8 mouse cellular contexts compared by ENCODE assay signal in the genomic region with DNA sequence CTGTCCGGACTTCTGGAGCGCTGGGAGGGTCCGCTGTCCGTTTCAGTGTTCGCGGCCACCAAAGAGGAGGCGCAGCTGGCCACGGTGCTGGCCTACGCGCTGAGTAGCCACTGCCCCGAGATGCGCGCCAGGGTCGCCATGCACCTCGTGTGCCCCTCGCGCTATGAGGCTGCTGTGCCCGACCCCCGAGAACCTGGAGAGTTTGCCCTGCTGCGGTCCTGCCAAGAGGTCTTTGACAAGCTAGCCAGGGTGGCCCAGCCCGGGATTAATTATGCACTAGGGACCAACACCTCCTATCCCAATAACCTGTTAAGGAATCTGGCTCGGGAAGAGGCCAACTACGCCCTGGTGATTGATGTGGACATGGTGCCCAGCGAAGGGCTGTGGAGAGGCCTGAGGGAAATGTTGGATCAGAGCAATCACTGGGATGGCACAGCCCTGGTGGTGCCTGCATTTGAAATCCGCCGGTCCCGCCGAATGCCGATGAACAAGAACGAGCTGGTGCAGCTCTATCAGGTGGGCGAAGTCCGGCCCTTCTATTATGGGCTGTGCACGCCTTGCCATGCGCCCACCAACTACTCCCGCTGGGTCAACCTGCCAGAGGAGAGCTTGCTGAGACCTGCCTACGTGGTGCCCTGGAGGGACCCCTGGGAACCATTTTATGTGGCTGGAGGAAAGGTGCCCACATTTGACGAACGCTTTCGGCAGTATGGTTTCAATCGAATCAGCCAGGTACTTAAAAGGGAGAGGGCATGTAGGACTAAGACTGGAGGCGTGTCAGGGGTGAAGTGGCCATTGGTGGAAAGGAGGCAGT. TPM values are rescaled to one million over a fixed set of nuclear protein-coding genes. Genes with fewer than 3 reads are reported as not detected.
A peak's percentile ranks its signal among the peaks of the same experiment; 100 is the strongest.
DNase-seq lines count a peak whose midpoint lies in the region; ATAC-seq and TF ChIP-seq lines count a peak whose summit lies in the region.

No protein-coding gene starts in this region.

- no peak for DNase-seq in lung, adult 2 months
- no peak for DNase-seq in lung, postnatal 4 days
- DNase-seq in limb, embryonic 11.5 days (ENCODE audit: low spot score) = no peak
- DNase-seq in layer of hippocampus, adult 11-12 months (ENCODE audit: low spot score) = no peak
- DNase-seq in layer of hippocampus, adult 9-11 months = no peak

- peak overlapping the region; percentile 99 for H3K4me3 ChIP-seq in lung, adult 2 months (replicated peaks; ENCODE audit: extremely low read depth, low read depth, low read length)
- H3K4me3 ChIP-seq in cortical plate, adult 2 months (ENCODE audit: insufficient read depth, low read length) = peak overlapping the region; percentile 65
- H3K4me3 ChIP-seq in heart, embryonic 15.5 days = peak overlapping the region; percentile 84
- H3K4me3 ChIP-seq in limb, embryonic 11.5 days (ENCODE audit: low read depth, low read length) = peak overlapping the region; percentile 82
- peak overlapping the region; percentile 88 for H3K4me3 ChIP-seq in small intestine, adult 2 months (ENCODE audit: low read depth, low read length)

- 0 out of 2 replicates have a peak, but pooled peaks have one; percentile 1 for ATAC-seq in heart, embryonic 15.5 days (replicated peaks; ENCODE audit: insufficient number of reproducible peaks, insufficient read depth, low FRiP score, low read depth)
- 0 out of 2 replicates have a peak, but pooled peaks have one; percentile 12 for ATAC-seq in limb, embryonic 11.5 days (ENCODE audit: insufficient number of reproducible peaks, low FRiP score, low TSS enrichment, low read depth)

- peak overlapping the region; percentile 62 for H3K27ac ChIP-seq in cortical plate, adult 2 months (ENCODE audit: insufficient read depth, low read length)
- no peak overlapping the region for H3K27ac ChIP-seq in heart, embryonic 15.5 days
- no peak overlapping the region for H3K27ac ChIP-seq in limb, embryonic 11.5 days (replicated peaks; ENCODE audit: low read depth, low read length)
- H3K27ac ChIP-seq in small intestine, adult 2 months (ENCODE audit: insufficient read depth, low read depth, low read length) = peak overlapping the region; percentile 47

- peak overlapping the region; percentile 98 for H3K4me2 ChIP-seq in heart, embryonic 15.5 days
- peak overlapping the region; percentile 99 for H3K4me2 ChIP-seq in limb, embryonic 11.5 days (ENCODE audit: low read depth, severe bottlenecking)

- no peak for TF ChIP-seq POLR2A in lung, adult 2 months (IDR thresholded peaks at IDR 0.05; ENCODE audit: borderline replicate concordance, extremely low read depth, low read depth, low read length)
- no peak for TF ChIP-seq POLR2A in cortical plate, adult 2 months (IDR thresholded peaks at IDR 0.05; ENCODE audit: extremely low read depth, insufficient read depth, low read length)
- no peak for TF ChIP-seq POLR2A in small intestine, adult 2 months (IDR thresholded peaks at IDR 0.05; ENCODE audit: low read depth, low read length)

- peak overlapping the region; percentile 94 for H3K9ac ChIP-seq in heart, embryonic 15.5 days
- peak overlapping the region; percentile 87 for H3K9ac ChIP-seq in limb, embryonic 11.5 days (ENCODE audit: low read length)

- H3K4me1 ChIP-seq in lung, adult 2 months (ENCODE audit: control insufficient read depth, insufficient read depth, low read length) = peaks cover 13% of the 10 kb centered on the region
- no peaks in the 10 kb centered on the region for H3K4me1 ChIP-seq in cortical plate, adult 2 months (ENCODE audit: control insufficient read depth, insufficient read depth, low read length)
- H3K4me1 ChIP-seq in heart, embryonic 15.5 days (replicated peaks) = peaks cover 36% of the 10 kb centered on the region
- peaks cover 21% of the 10 kb centered on the region; the same call in 1 of the 2 replicates for H3K4me1 ChIP-seq in limb, embryonic 11.5 days (ENCODE audit: control insufficient read depth, insufficient read depth, low read length)
- H3K4me1 ChIP-seq in small intestine, adult 2 months (ENCODE audit: control insufficient read depth, insufficient read depth, insufficient read length, low read length) = peaks cover 10% of the 10 kb centered on the region

- no peaks in the 10 kb centered on the region for H3K36me3 ChIP-seq in heart, embryonic 15.5 days
- no peaks in the 10 kb centered on the region for H3K36me3 ChIP-seq in limb, embryonic 11.5 days (ENCODE audit: control insufficient read depth, insufficient read depth, low read length)
- H3K36me3 ChIP-seq in small intestine, adult 2 months (ENCODE audit: control insufficient read depth, insufficient read depth, low read length) = no peaks in the 10 kb centered on the region; the same call in 1 of the 2 replicates

- H3K27me3 ChIP-seq in heart, embryonic 15.5 days = no peaks in the 10 kb centered on the region
- H3K27me3 ChIP-seq in limb, embryonic 11.5 days (ENCODE audit: control insufficient read depth, insufficient read depth, low read length) = no peaks in the 10 kb centered on the region
- H3K27me3 ChIP-seq in small intestine, adult 2 months (ENCODE audit: control insufficient read depth, insufficient read depth, low read length) = no peaks in the 10 kb centered on the region

- TF ChIP-seq CTCF in lung, adult 2 months (IDR thresholded peaks at IDR 0.05; ENCODE audit: insufficient read depth, low read length) = no peak
- no peak for TF ChIP-seq CTCF in cortical plate, adult 2 months (IDR thresholded peaks at IDR 0.05; ENCODE audit: extremely low read depth, insufficient read depth, low read length)
- TF ChIP-seq CTCF in small intestine, adult 2 months (IDR thresholded peaks at IDR 0.05; ENCODE audit: extremely low read depth, insufficient read length, insufficient replicate concordance, low read depth, low read length) = no peak

- WGBS in lung, adult 2 months = 15% methylated on average over 41 of the region's 41 CpGs
- WGBS in heart, embryonic 15.5 days = 14% methylated on average over 41 of the region's 41 CpGs
- 12% methylated on average over 41 of the region's 41 CpGs for WGBS in limb, embryonic 11.5 days
- WGBS in small intestine, adult 2 months = 6% methylated on average over 41 of the region's 41 CpGs

- no peaks in the 10 kb centered on the region for H3K9me3 ChIP-seq in heart, embryonic 15.5 days (replicated peaks)
- no peaks in the 10 kb centered on the region for H3K9me3 ChIP-seq in limb, embryonic 11.5 days (ENCODE audit: control insufficient read depth, low read length)

RNA-seq across cellular contexts. Expression of gene AC124502.3, which starts 0.8 kb away (rescaled TPM):
- polyA plus RNA-seq in lung, adult 2 months (2012; rRNA removed) = 0.58 and 0.78 TPM in 2 replicates
- polyA plus RNA-seq in cortical plate, adult 2 months (2012; rRNA removed) = 4.8 and 6.8 TPM in 2 replicates
- polyA plus RNA-seq in heart, embryonic 15.5 days (2015; fragmentation: Nextera tagmentation; extraction: Ambion mirVana) = 1.4 and 1.5 TPM in 2 replicates
- polyA plus RNA-seq in limb, embryonic 11.5 days (2014; fragmentation: Nextera tagmentation; extraction: Ambion mirVana) = 1.7 and 2.0 TPM in 2 replicates
- polyA plus RNA-seq in small intestine, adult 2 months (2012; rRNA removed) = 0.99 and 1.2 TPM in 2 replicates

RNA-seq across cellular contexts. Expression of gene B4gat1, which starts 0.9 kb away (rescaled TPM):
- 38.0 and 38.7 TPM in 2 replicates for polyA plus RNA-seq in lung, adult 2 months (2012; rRNA removed)
- polyA plus RNA-seq in cortical plate, adult 2 months (2012; rRNA removed) = 106 and 111 TPM in 2 replicates
- polyA plus RNA-seq in heart, embryonic 15.5 days (2015; fragmentation: Nextera tagmentation; extraction: Ambion mirVana) = 43.1 and 43.6 TPM in 2 replicates
- polyA plus RNA-seq in limb, embryonic 11.5 days (2014; fragmentation: Nextera tagmentation; extraction: Ambion mirVana) = 36.6 and 37.8 TPM in 2 replicates
- 11.4 and 18.1 TPM in 2 replicates for polyA plus RNA-seq in small intestine, adult 2 months (2012; rRNA removed)

RNA-seq across cellular contexts. Expression of gene Brms1, which starts 1.6 kb away (rescaled TPM):
- 36.3 and 40.4 TPM in 2 replicates for polyA plus RNA-seq in lung, adult 2 months (2012; rRNA removed)
- 29.1 and 34.8 TPM in 2 replicates for polyA plus RNA-seq in cortical plate, adult 2 months (2012; rRNA removed)
- polyA plus RNA-seq in heart, embryonic 15.5 days (2015; fragmentation: Nextera tagmentation; extraction: Ambion mirVana) = 23.0 and 31.9 TPM in 2 replicates
- polyA plus RNA-seq in limb, embryonic 11.5 days (2014; fragmentation: Nextera tagmentation; extraction: Ambion mirVana) = 52.6 and 61.2 TPM in 2 replicates
- polyA plus RNA-seq in small intestine, adult 2 months (2012; rRNA removed) = 22.5 and 47.0 TPM in 2 replicates

RNA-seq across cellular contexts. Expression of gene Rin1, which starts 10.8 kb away (rescaled TPM):
- polyA plus RNA-seq in lung, adult 2 months (2012; rRNA removed) = 10.2 and 10.4 TPM in 2 replicates
- 68.7 and 69.0 TPM in 2 replicates for polyA plus RNA-seq in cortical plate, adult 2 months (2012; rRNA removed)
- 1.9 and 3.3 TPM in 2 replicates for polyA plus RNA-seq in heart, embryonic 15.5 days (2015; fragmentation: Nextera tagmentation; extraction: Ambion mirVana)
- 1.3 and 1.6 TPM in 2 replicates for polyA plus RNA-seq in limb, embryonic 11.5 days (2014; fragmentation: Nextera tagmentation; extraction: Ambion mirVana)
- 5.1 and 8.2 TPM in 2 replicates for polyA plus RNA-seq in small intestine, adult 2 months (2012; rRNA removed)

RNA-seq across cellular contexts. Expression of gene Slc29a2, which starts 15.8 kb away (rescaled TPM):
- 4.3 and 5.9 TPM in 2 replicates for polyA plus RNA-seq in lung, adult 2 months (2012; rRNA removed)
- 19.8 and 21.5 TPM in 2 replicates for polyA plus RNA-seq in cortical plate, adult 2 months (2012; rRNA removed)
- 8.8 and 11.1 TPM in 2 replicates for polyA plus RNA-seq in heart, embryonic 15.5 days (2015; fragmentation: Nextera tagmentation; extraction: Ambion mirVana)
- 5.0 and 6.0 TPM in 2 replicates for polyA plus RNA-seq in limb, embryonic 11.5 days (2014; fragmentation: Nextera tagmentation; extraction: Ambion mirVana)
- polyA plus RNA-seq in small intestine, adult 2 months (2012; rRNA removed) = 2.6 and 4.4 TPM in 2 replicates

Comparison
In these comparisons a context has a peak if more than half of its experiments do, and no peak if none do; other contexts are left out.
1. H3K27ac ChIP-seq: peak in cortical plate, adult 2 months (single experiment) and small intestine, adult 2 months (single experiment); none in heart, embryonic 15.5 days (single experiment) and limb, embryonic 11.5 days (single experiment).
2. Peak in every context shown above with its lines, with median percentiles within 50 percentile points of each other: H3K4me3 ChIP-seq.